Mouse (Mus musculus) CH12.LX (cell line): ENCODE results near the gene Tymp. TPM values are rescaled to one million over a fixed set of nuclear protein-coding genes. Genes with fewer than 3 reads are reported as not detected.
A peak's percentile ranks its signal among the peaks of the same experiment; 100 is the strongest.

Experiments used
- DNase-seq: peaks from one replicate; pipeline ENCODE4 v3.0.0-alpha.2; 2013; ENCODE audit errors: extremely low read depth
- H3K27ac ChIP-seq: 2 replicates; pipeline ENCODE4 v1.5.1; 2012; ENCODE audit warnings: low read depth, mild to moderate bottlenecking, control low read depth, moderate library complexity; ENCODE audit not compliant: insufficient read depth
- H3K27me3 ChIP-seq: replicated peaks from 2 replicates; pipeline ENCODE3; 2012; ENCODE audit warnings: inconsistent platforms
- H3K36me3 ChIP-seq, 2 experiments: replicated peaks in 1 of 2; 2 replicates each; pipeline versions ENCODE3 to v1.6.1; 2012; ENCODE audit warnings: inconsistent platforms in 1 of 2, low read length in 1 of 2, mild to moderate bottlenecking in 1 of 2, mixed read lengths in 1 of 2, moderate library complexity in 1 of 2; ENCODE audit not compliant: control insufficient read depth in 1 of 2, insufficient read depth in 1 of 2
- H3K4me1 ChIP-seq, 2 experiments: 2 replicates each; pipeline ENCODE4 v1.6.1; 2012; ENCODE audit warnings: inconsistent platforms in 1 of 2, moderate library complexity in 1 of 2; ENCODE audit not compliant: insufficient read depth in 2 of 2, control insufficient read depth in 1 of 2
- H3K4me2 ChIP-seq: 2 replicates; pipeline ENCODE4 v1.6.1; 2012; ENCODE audit warnings: low read depth, mild to moderate bottlenecking, control low read depth; ENCODE audit not compliant: poor library complexity, insufficient read depth, severe bottlenecking
- H3K4me3 ChIP-seq, 3 experiments: fragments of 150-350 bp in 1 of 3; sonication (generic) in 1 of 3; replicated peaks in 1 of 3; 2 replicates each; pipeline versions ENCODE3 to v1.5.1; 2011 to 2012; ENCODE audit warnings: low read depth in 2 of 3, low read length in 2 of 3, mild to moderate bottlenecking in 2 of 3, moderate library complexity in 2 of 3, control low read depth in 1 of 3, improper control_type of control experiment in 1 of 3, inconsistent platforms in 1 of 3, mixed read lengths in 1 of 3; ENCODE audit not compliant: poor library complexity in 1 of 3
- H3K79me2 ChIP-seq: replicated peaks from 2 replicates; pipeline ENCODE4 v1.6.1; 2012; ENCODE audit warnings: mild to moderate bottlenecking, moderate library complexity; ENCODE audit not compliant: control insufficient read depth, poor library complexity, insufficient read depth, severe bottlenecking; ENCODE audit errors: extremely low read depth
- H3K9ac ChIP-seq: 2 replicates; pipeline ENCODE4 v1.6.1; 2012; ENCODE audit warnings: low read depth, mild to moderate bottlenecking, control low read depth, moderate library complexity; ENCODE audit not compliant: insufficient read depth
- H3K9me3 ChIP-seq: replicated peaks from 2 replicates; pipeline ENCODE3; 2012; ENCODE audit warnings: low read length, inconsistent platforms, mixed read lengths
- CHD2 ChIP-seq: IDR thresholded peaks from 2 replicates; pipeline ENCODE4 v1.6.1; 2011; ENCODE audit warnings: low read length, improper control_type of control experiment
- MAX ChIP-seq: IDR thresholded peaks from 2 replicates; pipeline ENCODE4 v1.6.1; 2011; ENCODE audit warnings: low read length, improper control_type of control experiment
- MYC ChIP-seq: IDR thresholded peaks from 2 replicates; pipeline ENCODE4 v1.6.1; 2011; ENCODE audit warnings: low read depth, mild to moderate bottlenecking, improper control_type of control experiment, low read length
- NELFE ChIP-seq: IDR thresholded peaks from 2 replicates; pipeline ENCODE4 v1.6.1; 2011; ENCODE audit warnings: low read depth, low read length, improper control_type of control experiment
- TCF12 ChIP-seq: IDR thresholded peaks from 2 replicates; pipeline ENCODE4 v1.6.1; 2014; ENCODE audit warnings: low read depth, mild to moderate bottlenecking, inconsistent platforms, low read length, improper control_type of control experiment
- dilution Hi-C: fragments of 300-500 bp; cut with MboI; formaldehyde crosslinking; loops from 2 replicates; pipeline ENCODE4 v1.14.3; 2020; ENCODE audit warnings: low sequenced_read_pairs; ENCODE audit not compliant: extremely low pct_unique_long_range_greater_than_20kb, extremely low pct_ligation_motif_present
- in situ Hi-C: fragments of 300-500 bp; cut with MboI; formaldehyde crosslinking; loops from 3 replicates; pipeline ENCODE4 v1.14.3; 2019; ENCODE audit warnings: low sequenced_read_pairs, low pct_ligation_motif_present, low pct_unique_long_range_greater_than_20kb, mixed read lengths
- polyA plus RNA-seq: library from polyadenylated mRNA; unstranded; fragments of >175 nt; gene quantifications from 2 replicates; pipeline ENCODE4 v1.2.1, GENCODE M21; 2012; ENCODE audit warnings: low read depth; ENCODE audit not compliant: insufficient read length
- total RNA-seq, 2 experiments: library from RNA; depleted of rRNA; stranded (reverse); fragments of 300-350 nt in 1 of 2; fragments of >200 nt in 1 of 2; gene quantifications; 2 replicates each; pipeline ENCODE4 v1.2.3; 2012 to 2014

Gene Tymp
- total and polyA plus RNA-seq, 3 experiments, result 1.4 to 2.4 (median 1.5) TPM

DNA sequence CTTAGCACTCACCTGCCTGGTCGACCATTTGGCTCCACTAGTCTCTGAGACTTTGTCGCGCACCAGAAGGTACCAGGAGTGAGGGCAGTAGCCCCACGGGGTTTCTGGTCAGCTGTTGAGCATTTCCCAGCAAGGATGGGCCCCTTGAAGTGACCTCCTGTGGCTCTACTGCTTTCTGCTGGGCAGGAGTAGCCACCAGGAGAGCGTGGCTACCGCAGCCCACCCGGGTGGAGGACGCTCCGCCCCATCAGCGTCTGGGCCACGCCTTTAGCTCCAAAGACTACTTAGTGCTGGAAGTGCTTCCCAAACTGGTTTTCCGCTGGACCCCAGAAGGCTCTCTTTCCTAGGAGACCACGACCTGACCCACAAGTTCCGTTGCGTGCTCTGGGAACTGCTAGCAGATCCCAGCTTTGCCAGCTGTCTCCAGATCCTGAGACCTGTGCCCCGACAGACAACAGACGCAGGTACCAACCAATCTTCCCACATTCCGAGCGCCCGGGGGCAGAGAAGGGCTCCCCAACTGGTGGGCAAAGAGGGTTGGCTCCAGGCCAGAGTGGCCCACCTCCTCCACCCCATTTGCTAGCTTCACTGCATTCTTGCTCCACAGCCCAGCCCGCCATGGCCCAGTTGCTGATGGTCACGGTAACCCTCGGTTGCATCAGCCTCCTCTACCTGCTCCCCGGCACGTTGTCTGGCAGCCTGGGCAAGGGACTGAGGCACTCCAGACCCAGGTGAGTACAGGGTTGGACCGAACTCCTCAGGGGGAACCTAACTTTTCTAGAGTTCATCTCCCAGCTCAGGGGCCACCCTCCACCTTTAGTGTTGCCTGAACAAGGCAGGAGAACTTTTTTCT, 53.9 kb downstream of the Tymp start, which contains the start of gene Adm2:
Gene Adm2, plus strand, starts transcription at position 51 of the 853 bp plus-strand sequence.
- H3K27ac ChIP-seq, result no peak within 1 kb of the TSS
- in situ Hi-C loops, result no loop called here

More for the DNA sequence above, 53.9 kb downstream of the Tymp start, which contains the start of gene Adm2:
- dilution Hi-C loops, result no loop called here
- Histone ChIP-seq H3K4me2 (peak within 1 kb of the TSS; percentile 48), H3K4me1 (peaks cover 16 to 30% of the 10 kb centered on the region in 2 experiments), H3K9me3 (no peaks in the 10 kb centered on the region), H3K79me2 (no peaks in the 10 kb centered on the region), H3K4me3 (peak within 1 kb of the TSS; percentile 18 to 48 (median 26)), H3K9ac (peak within 1 kb of the TSS; percentile 64), H3K27me3 (no peaks in the 10 kb centered on the region), H3K36me3 (no peaks in the 10 kb centered on the region)
- TF ChIP-seq TCF12, result peak; percentile 15; the same call in 1 of the 2 replicates
- no peak for TF ChIP-seq CHD2
- TF ChIP-seq MYC, result peak; percentile 67; the same call in 1 of the 2 replicates
- 0 out of 2 replicates have a peak, but pooled peaks have one; percentile 18 for TF ChIP-seq NELFE
- peak; percentile 15; the same call in 1 of the 2 replicates for TF ChIP-seq MAX
- DNase-seq, result no peak

Other genes with a start within 250 kb of the Tymp start
Only the 20 nearest of the 24 such genes appear.
- 40.1 and 51.5 TPM in 2 replicates for gene Plxnb2, start 196.3 kb downstream of the Tymp start, total RNA-seq (2012; rRNA removed)
- 2.7 and 2.9 TPM in 2 replicates for gene Plxnb2, start 196.3 kb downstream of the Tymp start, total RNA-seq (2014; rRNA removed)
- 4.3 and 4.5 TPM in 2 replicates for gene Plxnb2, start 196.3 kb downstream of the Tymp start, polyA plus RNA-seq
- 6.6 and 9.0 TPM in 2 replicates for gene Dennd6b, start 180.5 kb downstream of the Tymp start, total RNA-seq (2012; rRNA removed)
- 4.1 and 4.5 TPM in 2 replicates for gene Dennd6b, start 180.5 kb downstream of the Tymp start, total RNA-seq (2014; rRNA removed)
- 8.8 and 9.1 TPM in 2 replicates for gene Dennd6b, start 180.5 kb downstream of the Tymp start, polyA plus RNA-seq
- 10.0 and 14.7 TPM in 2 replicates for gene Ppp6r2, start 165.5 kb downstream of the Tymp start, total RNA-seq (2012; rRNA removed)
- gene Ppp6r2, start 165.5 kb downstream of the Tymp start, total RNA-seq (2014; rRNA removed), result 5.8 and 8.7 TPM in 2 replicates
- gene Ppp6r2, start 165.5 kb downstream of the Tymp start, polyA plus RNA-seq, result 6.8 and 10.3 TPM in 2 replicates
- 64.6 and 79.1 TPM in 2 replicates for gene Sbf1, start 61.7 kb downstream of the Tymp start, total RNA-seq (2012; rRNA removed)
- gene Sbf1, start 61.7 kb downstream of the Tymp start, total RNA-seq (2014; rRNA removed), result 22.6 and 34.6 TPM in 2 replicates
- gene Sbf1, start 61.7 kb downstream of the Tymp start, polyA plus RNA-seq, result 65.3 and 69.3 TPM in 2 replicates
- 1.8 and 4.5 TPM in 2 replicates for gene Adm2, start 54.3 kb downstream of the Tymp start, total RNA-seq (2012; rRNA removed)
- gene Adm2, start 54.3 kb downstream of the Tymp start, total RNA-seq (2014; rRNA removed), result 0.18 and 0.23 TPM in 2 replicates
- gene Adm2, start 54.3 kb downstream of the Tymp start, polyA plus RNA-seq, result 0.66 and 0.82 TPM in 2 replicates
- not detected in 2 replicates for gene Miox, start 42.6 kb downstream of the Tymp start, total RNA-seq (2012; rRNA removed)
- not detected in 2 replicates for gene Miox, start 42.6 kb downstream of the Tymp start, total RNA-seq (2014; rRNA removed)
- not detected in 2 replicates for gene Miox, start 42.6 kb downstream of the Tymp start, polyA plus RNA-seq
- 18.5 and 18.8 TPM in 2 replicates for gene Lmf2, start 21.4 kb downstream of the Tymp start, total RNA-seq (2012; rRNA removed)
- 9.1 and 9.9 TPM in 2 replicates for gene Lmf2, start 21.4 kb downstream of the Tymp start, total RNA-seq (2014; rRNA removed)
- 28.2 and 36.2 TPM in 2 replicates for gene Lmf2, start 21.4 kb downstream of the Tymp start, polyA plus RNA-seq
- 134 and 151 TPM in 2 replicates for gene Ncaph2, start 21.3 kb downstream of the Tymp start, total RNA-seq (2012; rRNA removed)
- gene Ncaph2, start 21.3 kb downstream of the Tymp start, total RNA-seq (2014; rRNA removed), result 106 and 108 TPM in 2 replicates
- gene Ncaph2, start 21.3 kb downstream of the Tymp start, polyA plus RNA-seq, result 95.4 and 122 TPM in 2 replicates
- 34.7 and 35.7 TPM in 2 replicates for gene Sco2, start 3.2 kb downstream of the Tymp start, total RNA-seq (2012; rRNA removed)
- gene Sco2, start 3.2 kb downstream of the Tymp start, total RNA-seq (2014; rRNA removed), result 24.9 and 27.2 TPM in 2 replicates
- gene Sco2, start 3.2 kb downstream of the Tymp start, polyA plus RNA-seq, result 12.3 and 17.1 TPM in 2 replicates
- not detected in 2 replicates for gene Odf3b, start 2.2 kb upstream of the Tymp start, total RNA-seq (2012; rRNA removed)
- gene Odf3b, start 2.2 kb upstream of the Tymp start, total RNA-seq (2014; rRNA removed), result not detected in 2 replicates
- gene Odf3b, start 2.2 kb upstream of the Tymp start, polyA plus RNA-seq, result not detected in 2 replicates
- gene Klhdc7b, start 7.9 kb upstream of the Tymp start, total RNA-seq (2012; rRNA removed), result not detected in 2 replicates
- gene Klhdc7b, start 7.9 kb upstream of the Tymp start, total RNA-seq (2014; rRNA removed), result not detected in 2 replicates
- not detected in 2 replicates for gene Klhdc7b, start 7.9 kb upstream of the Tymp start, polyA plus RNA-seq
- not detected in 2 replicates for gene Syce3, start 33.5 kb upstream of the Tymp start, total RNA-seq (2012; rRNA removed)
- not detected in 2 replicates for gene Syce3, start 33.5 kb upstream of the Tymp start, total RNA-seq (2014; rRNA removed)
- not detected in 2 replicates for gene Syce3, start 33.5 kb upstream of the Tymp start, polyA plus RNA-seq
- gene Cpt1b, start 48.8 kb upstream of the Tymp start, total RNA-seq (2012; rRNA removed), result 1.6 and 2.1 TPM in 2 replicates
- gene Cpt1b, start 48.8 kb upstream of the Tymp start, total RNA-seq (2014; rRNA removed), result 1.2 and 1.5 TPM in 2 replicates
- 0.44 and 2.1 TPM in 2 replicates for gene Cpt1b, start 48.8 kb upstream of the Tymp start, polyA plus RNA-seq
- 3.6 and 6.3 TPM in 2 replicates for gene C730034F03Rik, start 52.5 kb upstream of the Tymp start, total RNA-seq (2012; rRNA removed)
- 0.35 and 0.36 TPM in 2 replicates for gene C730034F03Rik, start 52.5 kb upstream of the Tymp start, total RNA-seq (2014; rRNA removed)
- gene C730034F03Rik, start 52.5 kb upstream of the Tymp start, polyA plus RNA-seq, result 0.44 and 1.1 TPM in 2 replicates
- 0.13 and 0.34 TPM in 2 replicates for gene Gm44502, start 52.7 kb upstream of the Tymp start, total RNA-seq (2012; rRNA removed)
- gene Gm44502, start 52.7 kb upstream of the Tymp start, total RNA-seq (2014; rRNA removed), result 0.15 TPM in 1 of 2 replicates, not detected in the other
- 1.9 TPM in 1 of 2 replicates, not detected in the other for gene Gm44502, start 52.7 kb upstream of the Tymp start, polyA plus RNA-seq
- gene Chkb, start 52.9 kb upstream of the Tymp start, total RNA-seq (2012; rRNA removed), result 24.0 and 26.4 TPM in 2 replicates
- gene Chkb, start 52.9 kb upstream of the Tymp start, total RNA-seq (2014; rRNA removed), result 21.1 and 25.9 TPM in 2 replicates
- gene Chkb, start 52.9 kb upstream of the Tymp start, polyA plus RNA-seq, result 25.0 and 31.8 TPM in 2 replicates
- gene Mapk8ip2, start 76.9 kb upstream of the Tymp start, total RNA-seq (2012; rRNA removed), result 0.04 TPM in 1 of 2 replicates, not detected in the other
- not detected in 2 replicates for gene Mapk8ip2, start 76.9 kb upstream of the Tymp start, total RNA-seq (2014; rRNA removed)
- gene Mapk8ip2, start 76.9 kb upstream of the Tymp start, polyA plus RNA-seq, result not detected in 2 replicates
- 6.3 and 9.3 TPM in 2 replicates for gene Arsa, start 100.4 kb upstream of the Tymp start, total RNA-seq (2012; rRNA removed)
- gene Arsa, start 100.4 kb upstream of the Tymp start, total RNA-seq (2014; rRNA removed), result 8.3 and 10.3 TPM in 2 replicates
- gene Arsa, start 100.4 kb upstream of the Tymp start, polyA plus RNA-seq, result 9.5 and 9.9 TPM in 2 replicates
- gene Shank3, start 122.6 kb upstream of the Tymp start, total RNA-seq (2012; rRNA removed), result not detected in 2 replicates
- gene Shank3, start 122.6 kb upstream of the Tymp start, total RNA-seq (2014; rRNA removed), result not detected in 2 replicates
- gene Shank3, start 122.6 kb upstream of the Tymp start, polyA plus RNA-seq, result not detected in 2 replicates
- not detected in 2 replicates for gene Acr, start 191.3 kb upstream of the Tymp start, total RNA-seq (2012; rRNA removed)
- gene Acr, start 191.3 kb upstream of the Tymp start, total RNA-seq (2014; rRNA removed), result not detected in 2 replicates
- gene Acr, start 191.3 kb upstream of the Tymp start, polyA plus RNA-seq, result not detected in 2 replicates